Mouse (Mus musculus): ENCODE results near the gene Eef2.
"Not testable (repeated sequence)": the region's sequence is repeated elsewhere in the genome, so short reads cannot be mapped to it uniquely, and the experiment has no call there.

DNA sequence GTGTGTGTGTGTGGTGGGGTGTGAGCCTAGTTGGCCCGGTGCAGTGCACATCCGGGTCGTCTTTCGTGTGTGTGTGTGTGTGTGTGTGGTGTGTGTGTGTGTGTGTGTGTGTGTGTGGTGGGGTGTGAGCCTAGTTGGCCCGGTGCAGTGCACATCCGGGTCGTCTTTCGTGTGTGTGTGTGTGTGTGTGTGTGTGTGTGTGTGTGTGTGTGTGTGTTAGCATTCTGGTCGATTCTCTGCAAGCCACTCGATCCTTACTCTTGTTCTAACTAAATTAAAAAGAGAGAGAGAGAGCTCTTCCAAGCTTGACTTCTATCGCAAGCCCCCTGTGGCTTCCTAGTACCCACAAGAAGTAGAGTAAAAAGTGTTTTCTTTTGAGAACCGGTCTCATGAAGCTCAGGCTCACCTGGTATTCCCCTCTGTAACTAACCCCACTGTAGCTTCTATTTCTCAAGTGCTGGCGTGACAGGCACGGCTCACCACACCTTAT, 7.0 kb upstream of the Eef2 start:
- TF ChIP-seq CTCF (IDR thresholded peaks at IDR 0.05; ENCODE audit: low read depth, low read length); POLR2A (IDR thresholded peaks at IDR 0.05; ENCODE audit: borderline replicate concordance, low read depth, low read length): not testable (repeated sequence)
